In genomic region chr1:164576856-164577489, GRCm38 (mm10) we compare ENCODE assay signal across 12 mouse cellular contexts.
DNase-seq lines count a peak whose midpoint lies in the region; ATAC-seq lines count a peak whose summit lies in the region.
"Had no signal": no experiment of that assay in that cellular context is flagged by ENCODE, and none has a peak within 500 bp of the region (broad histone marks: within the 10 kb centered on the region; RNA-seq: fewer than 3 reads in every experiment).

No protein-coding gene starts in this region.

- H3K27ac ChIP-seq in neural tube, embryonic 12.5 days, result no peak overlapping the region
- no peak overlapping the region for H3K27ac ChIP-seq in heart, embryonic 10.5 days
- H3K27ac ChIP-seq in kidney, embryonic 16.5 days (ENCODE audit: low read length), result no peak overlapping the region
- H3K27ac ChIP-seq: embryonic facial prominence, embryonic 13.5 days; limb, embryonic 12.5 days had no signal

- peak; percentile 89 for DNase-seq in brain, adult 2 months (ENCODE audit: low read depth, low spot score)
- peak; percentile 70 to 81 for DNase-seq in frontal cortex, adult 2 months (ENCODE audit: extremely low spot score in 1 of 2, low spot score in 1 of 2)
- DNase-seq in layer of hippocampus, postnatal 36 days, result peak; percentile 52 to 66
- no peak for DNase-seq in heart, embryonic 10.5 days (ENCODE audit: low spot score)
- DNase-seq in lung, postnatal 36 days, result no peak
- DNase-seq: adrenal gland, postnatal 25 days had no signal

- H3K4me3 ChIP-seq in neural tube, embryonic 12.5 days, result no peak overlapping the region
- H3K4me3 ChIP-seq in heart, embryonic 10.5 days, result no peak overlapping the region
- no peak overlapping the region for H3K4me3 ChIP-seq in kidney, embryonic 16.5 days (ENCODE audit: low read length)
- H3K4me3 ChIP-seq: embryonic facial prominence, embryonic 13.5 days; limb, embryonic 12.5 days had no signal

- peak; percentile 31; the same call in 1 of the 2 replicates for ATAC-seq in neural tube, embryonic 12.5 days (ENCODE audit: low FRiP score, low read depth)
- ATAC-seq in megakaryocyte-erythroid progenitor cell, adult 5-6 weeks (replicated peaks; ENCODE audit: low FRiP score, low TSS enrichment, poor library complexity, severe bottlenecking), result no peak
- no peak for ATAC-seq in kidney, embryonic 16.5 days (ENCODE audit: low FRiP score, low TSS enrichment)
- ATAC-seq: CD4-positive, CD25-positive, alpha-beta regulatory T cell, adult 4 months had no signal

- H3K4me1 ChIP-seq in neural tube, embryonic 12.5 days, result 0 out of 2 replicates have a peak, but pooled peaks cover 6% of the 10 kb centered on the region
- H3K4me1 ChIP-seq in heart, embryonic 10.5 days, result peaks cover 16% of the 10 kb centered on the region
- H3K4me1 ChIP-seq in kidney, embryonic 16.5 days (ENCODE audit: insufficient read depth, low read length), result no peaks in the 10 kb centered on the region
- H3K4me1 ChIP-seq: embryonic facial prominence, embryonic 13.5 days; limb, embryonic 12.5 days had no signal

- no peaks in the 10 kb centered on the region for H3K27me3 ChIP-seq in neural tube, embryonic 12.5 days (replicated peaks)
- H3K27me3 ChIP-seq in heart, embryonic 10.5 days (ENCODE audit: insufficient read depth, poor library complexity, severe bottlenecking), result no peaks in the 10 kb centered on the region
- H3K27me3 ChIP-seq in kidney, embryonic 16.5 days (ENCODE audit: insufficient read depth, low read length), result no peaks in the 10 kb centered on the region
- H3K27me3 ChIP-seq: embryonic facial prominence, embryonic 13.5 days; limb, embryonic 12.5 days had no signal

- H3K4me2 ChIP-seq in neural tube, embryonic 12.5 days (replicated peaks), result peak overlapping the region; percentile 26
- H3K4me2 ChIP-seq in kidney, embryonic 16.5 days (replicated peaks; ENCODE audit: low read depth, low read length), result no peak overlapping the region
- H3K4me2 ChIP-seq: embryonic facial prominence, embryonic 13.5 days; limb, embryonic 12.5 days had no signal

- no peaks in the 10 kb centered on the region for H3K36me3 ChIP-seq in neural tube, embryonic 12.5 days
- no peaks in the 10 kb centered on the region for H3K36me3 ChIP-seq in heart, embryonic 10.5 days
- H3K36me3 ChIP-seq in kidney, embryonic 16.5 days (ENCODE audit: insufficient read depth, low read length), result no peaks in the 10 kb centered on the region
- H3K36me3 ChIP-seq: embryonic facial prominence, embryonic 13.5 days; limb, embryonic 12.5 days had no signal

- H3K9ac ChIP-seq in neural tube, embryonic 12.5 days, result no peak overlapping the region
- no peak overlapping the region for H3K9ac ChIP-seq in kidney, embryonic 16.5 days (replicated peaks; ENCODE audit: low read length)
- H3K9ac ChIP-seq: embryonic facial prominence, embryonic 13.5 days; limb, embryonic 12.5 days had no signal

- H3K9me3 ChIP-seq in neural tube, embryonic 12.5 days, result no peaks in the 10 kb centered on the region
- H3K9me3 ChIP-seq in heart, embryonic 10.5 days, result no peaks in the 10 kb centered on the region
- H3K9me3 ChIP-seq in kidney, embryonic 16.5 days (ENCODE audit: low read length), result no peaks in the 10 kb centered on the region
- H3K9me3 ChIP-seq: embryonic facial prominence, embryonic 13.5 days; limb, embryonic 12.5 days had no signal

- 37% methylated on average over 14 of the region's 14 CpGs for WGBS in neural tube, embryonic 12.5 days
- 79% methylated on average over 14 of the region's 14 CpGs for WGBS in heart, embryonic 10.5 days
- WGBS in kidney, embryonic 16.5 days, result 81% methylated on average over 14 of the region's 14 CpGs

Comparison
In these comparisons a context has a peak if more than half of its experiments do, and no peak if none do; other contexts are left out.
1. DNase-seq: peak in brain, adult 2 months (single experiment), frontal cortex, adult 2 months (2 of 2) and layer of hippocampus, postnatal 36 days (2 of 2); none in heart, embryonic 10.5 days (single experiment) and lung, postnatal 36 days (single experiment).